Mouse (Mus musculus) heart, embryonic 15.5 days (tissue): ENCODE data around the gene Kcnj2. TPM values are rescaled to one million over a fixed set of nuclear protein-coding genes. Genes with fewer than 3 reads are reported as not detected.

ENCODE experiments used
- polyA plus RNA-seq: library from polyadenylated mRNA; unstranded; fragments of >200 nt; fragmentation: Nextera tagmentation; extraction: Ambion mirVana; gene quantifications from 2 replicates; pipeline ENCODE4 v1.2.1, GENCODE M21; 2015

Kcnj2 gene
- polyA plus RNA-seq, 1 experiment from 2014 or later = 5.7 TPM

Other genes with a start within 250 kb of the Kcnj2 start
- not detected in 2 replicates for gene Kcnj16, start 98.1 kb upstream of the Kcnj2 start, polyA plus RNA-seq